Mouse (Mus musculus) CH12.LX (cell line): ENCODE data around the gene Slc46a2.

Experiments used
- CTCF ChIP-seq, 2 experiments: IDR thresholded peaks in 1 of 2; conservative IDR thresholded peaks in 1 of 2; 2 replicates each; pipeline ENCODE4 v1.5.1; 2011 to 2012; ENCODE audit warnings: low read depth in 2 of 2, low read length in 2 of 2, improper control_type of control experiment in 1 of 2, inconsistent platforms in 1 of 2, mild to moderate bottlenecking in 1 of 2, moderate library complexity in 1 of 2
- E2F4 ChIP-seq: IDR thresholded peaks from 2 replicates; pipeline ENCODE4 v1.6.1; 2011; ENCODE audit warnings: low read depth, low read length, improper control_type of control experiment; ENCODE audit not compliant: insufficient replicate concordance
- KAT2A ChIP-seq: IDR thresholded peaks from 2 replicates; pipeline ENCODE4 v1.6.1; 2012; ENCODE audit warnings: low read length, improper control_type of control experiment, inconsistent platforms; ENCODE audit not compliant: insufficient replicate concordance

GRCm38 (mm10) chr4:59894977-59895575 is 19.8 kb downstream of the Slc46a2 start:
- TF ChIP-seq CTCF (conservative IDR thresholded peaks at IDR 0.05 in 1 of 2, IDR thresholded peaks at IDR 0.05 in 1 of 2; ENCODE audit: low read depth in 2 of 2, low read length in 2 of 2), result no peak
- no peak for TF ChIP-seq E2F4
- no peak for TF ChIP-seq KAT2A
